Mouse (Mus musculus) ES-CJ7 (cell line): ENCODE results near the gene Ddx6.
"Not testable (repeated sequence)": the region's sequence is repeated elsewhere in the genome, so short reads cannot be mapped to it uniquely, and the experiment has no call there.

Source experiments
- DNase-seq: peaks from one replicate; pipeline ENCODE4 v3.0.0; 2011; ENCODE audit warnings: low read depth, low spot score

The Ddx6 gene

DNA sequence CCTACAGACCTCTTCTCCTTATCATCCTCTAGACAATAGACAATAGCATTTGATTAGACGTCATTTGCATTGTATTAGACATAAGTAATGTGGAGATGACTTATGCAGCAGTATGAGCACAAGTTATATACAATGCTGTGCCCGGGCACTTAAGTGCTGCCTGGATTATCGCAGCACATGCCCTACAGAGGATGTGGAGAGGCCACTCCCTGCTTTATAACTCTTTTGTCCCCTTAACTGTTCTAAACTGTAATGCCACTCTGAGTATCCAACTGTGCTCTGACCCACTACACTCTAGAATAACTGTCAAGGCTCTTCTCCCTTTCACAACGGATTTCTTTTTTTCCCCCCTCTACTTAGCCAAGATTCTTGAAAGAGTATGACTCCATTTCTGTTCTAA is 10.8 kb upstream of the Ddx6 start:
- peak; percentile 50 for DNase-seq

DNA sequence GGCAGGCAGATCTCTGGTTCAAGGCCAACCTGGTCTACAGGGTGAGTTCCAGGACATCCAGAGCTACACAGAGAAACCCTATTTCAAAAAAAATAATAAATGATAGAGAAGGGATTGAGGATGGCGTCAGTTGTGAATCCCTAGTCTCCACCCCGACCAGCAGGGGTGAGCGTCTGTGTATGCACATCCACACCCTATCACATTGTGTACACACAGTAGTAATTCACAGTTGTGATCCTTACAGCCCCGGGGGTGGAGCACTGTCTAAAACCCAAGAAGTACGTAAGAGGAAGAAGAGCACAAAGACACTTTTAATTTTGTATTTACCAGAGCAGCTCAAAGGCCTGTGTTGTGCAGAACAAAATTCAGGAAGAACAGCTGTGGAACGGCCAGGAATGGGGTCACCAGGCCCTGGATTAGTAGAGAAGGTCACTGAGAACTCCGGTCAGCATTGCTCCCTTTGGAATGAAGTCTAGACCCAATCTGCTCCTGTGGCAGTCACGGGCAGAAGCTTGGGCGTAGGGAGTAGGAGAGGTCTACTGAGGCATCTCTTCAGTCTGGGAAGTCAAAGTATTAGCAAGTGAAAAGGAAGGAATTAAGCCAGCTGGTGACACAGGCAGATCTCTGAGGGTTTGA is 9.7 kb upstream of the Ddx6 start:
- peak; percentile 88 for DNase-seq

DNA sequence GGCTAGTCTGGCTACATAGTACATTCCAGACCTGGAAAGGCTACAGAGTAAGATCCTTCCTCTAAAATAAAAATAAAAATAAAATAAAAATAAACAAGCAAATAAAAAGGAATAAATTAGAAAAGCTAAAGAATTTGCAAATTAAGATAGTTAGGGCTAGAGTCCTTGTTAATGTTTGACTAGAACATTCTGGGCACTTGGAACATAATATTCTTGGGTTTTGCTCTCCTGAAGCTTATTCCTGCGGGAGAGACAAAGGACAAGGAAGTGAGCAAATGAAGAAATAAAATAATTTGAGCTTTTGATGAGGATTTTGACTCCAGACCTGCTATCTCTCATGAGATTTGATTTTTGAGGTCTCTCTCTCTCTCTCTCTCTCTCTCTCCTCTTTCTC is 9.2 kb upstream of the Ddx6 start:
- DNase-seq, result no peak

DNA sequence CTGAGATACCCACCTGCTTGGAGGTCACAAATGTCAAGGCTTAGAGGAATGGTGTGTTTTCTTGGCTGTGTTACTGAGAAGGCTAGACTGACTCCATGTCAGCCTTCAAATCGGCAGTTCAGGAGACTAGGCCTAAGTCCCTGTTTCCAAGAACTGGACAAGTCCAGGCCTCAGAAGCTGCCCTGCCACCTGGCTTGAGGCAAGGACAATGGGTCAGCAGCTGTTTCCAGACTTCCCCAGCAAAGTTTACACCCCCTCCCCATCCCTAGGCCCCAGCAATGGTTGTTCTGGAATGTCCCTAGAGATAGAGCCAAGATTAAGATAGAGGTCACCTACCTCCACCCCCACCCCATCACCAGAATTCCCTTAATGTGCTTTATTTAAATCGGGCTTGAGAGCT is 7.0 kb upstream of the Ddx6 start:
- DNase-seq, result no peak

DNA sequence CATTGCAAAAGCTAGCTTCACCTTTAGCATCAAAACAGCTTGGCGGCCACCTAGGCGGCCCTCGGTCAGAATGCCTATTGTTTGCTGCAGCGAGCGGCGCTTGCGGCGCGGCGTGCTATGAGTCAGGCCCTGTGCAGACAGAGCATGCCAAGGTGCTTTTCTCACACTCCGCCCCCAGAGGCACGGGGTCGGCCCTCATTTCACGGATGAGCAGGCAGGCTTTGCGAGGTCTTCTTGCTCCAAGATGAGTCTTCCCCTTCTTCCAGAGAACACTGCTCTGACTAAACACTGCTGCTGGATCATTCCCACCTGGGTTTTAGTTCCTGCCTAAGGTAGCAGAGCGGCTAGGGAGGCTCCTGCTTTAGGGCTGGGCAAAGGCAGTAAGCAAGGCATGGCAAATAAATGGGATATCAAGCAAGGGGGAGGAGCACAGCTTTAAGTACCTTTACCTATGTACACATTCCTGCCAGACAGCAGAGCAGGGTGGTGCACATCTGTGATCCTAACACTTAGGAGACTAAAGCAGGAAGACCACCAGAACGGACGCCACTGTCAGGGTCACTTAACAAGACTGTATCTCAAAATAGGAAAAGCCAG is 5.7 kb upstream of the Ddx6 start:
- peak; percentile 78 for DNase-seq

DNA sequence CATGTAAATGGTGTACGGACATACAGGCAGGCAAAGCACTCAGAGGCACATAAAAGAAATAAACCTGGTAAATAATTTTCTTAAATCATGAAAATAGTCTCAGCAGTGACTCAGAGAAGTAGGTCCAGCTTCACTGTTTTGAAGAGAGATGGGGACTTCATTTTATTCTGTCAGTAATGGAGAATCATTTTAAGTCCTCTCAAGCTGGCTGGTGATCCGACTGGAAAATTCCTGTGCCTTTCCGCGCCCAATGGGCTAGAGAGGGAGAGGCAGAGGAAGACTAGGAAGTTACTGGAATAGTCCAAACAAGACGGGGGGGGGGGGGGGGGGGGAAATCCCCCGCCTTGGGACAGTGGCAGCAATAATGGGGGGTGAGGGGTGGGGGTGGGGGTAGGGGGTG is 5.1 kb upstream of the Ddx6 start:
- no peak for DNase-seq

DNA sequence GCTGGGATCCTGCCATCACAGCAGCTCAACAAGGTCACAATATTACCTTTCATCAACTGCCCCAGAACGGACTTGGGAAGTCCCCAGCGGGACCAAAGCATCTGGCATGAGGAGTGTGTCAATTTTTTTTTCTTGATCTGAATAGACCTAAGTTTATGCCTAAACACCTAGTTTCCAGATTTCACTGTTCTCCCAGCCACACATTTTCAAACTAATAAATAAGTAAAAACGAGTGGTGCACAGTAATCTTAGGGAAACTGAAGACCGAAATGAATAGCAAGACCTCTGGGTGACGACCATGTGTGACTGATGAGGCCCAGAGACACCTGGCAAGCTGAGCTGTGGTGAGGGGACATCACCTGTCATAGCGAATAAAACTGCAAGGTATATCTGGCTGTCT is 3.9 kb upstream of the Ddx6 start:
- DNase-seq, result no peak

DNA sequence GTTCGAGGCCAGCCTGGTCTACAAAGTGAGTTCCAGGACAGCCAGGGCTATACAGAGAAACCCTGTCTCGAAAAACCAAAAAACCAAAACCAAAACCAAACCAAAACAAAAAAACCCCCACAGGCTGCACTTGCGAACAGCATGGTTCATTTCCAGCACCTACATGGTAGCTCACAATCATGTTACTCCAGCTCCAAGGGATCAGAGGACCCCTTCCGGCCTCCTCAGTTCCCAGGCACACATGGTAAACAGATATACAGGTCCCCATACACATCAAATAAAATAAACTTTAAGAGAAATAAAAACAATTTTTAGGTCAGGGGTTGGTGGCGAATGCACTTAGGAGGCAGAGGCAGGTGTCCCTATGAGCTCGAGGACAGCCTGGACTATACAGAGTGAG is 1.9 kb upstream of the Ddx6 start:
- DNase-seq, result no peak

DNA sequence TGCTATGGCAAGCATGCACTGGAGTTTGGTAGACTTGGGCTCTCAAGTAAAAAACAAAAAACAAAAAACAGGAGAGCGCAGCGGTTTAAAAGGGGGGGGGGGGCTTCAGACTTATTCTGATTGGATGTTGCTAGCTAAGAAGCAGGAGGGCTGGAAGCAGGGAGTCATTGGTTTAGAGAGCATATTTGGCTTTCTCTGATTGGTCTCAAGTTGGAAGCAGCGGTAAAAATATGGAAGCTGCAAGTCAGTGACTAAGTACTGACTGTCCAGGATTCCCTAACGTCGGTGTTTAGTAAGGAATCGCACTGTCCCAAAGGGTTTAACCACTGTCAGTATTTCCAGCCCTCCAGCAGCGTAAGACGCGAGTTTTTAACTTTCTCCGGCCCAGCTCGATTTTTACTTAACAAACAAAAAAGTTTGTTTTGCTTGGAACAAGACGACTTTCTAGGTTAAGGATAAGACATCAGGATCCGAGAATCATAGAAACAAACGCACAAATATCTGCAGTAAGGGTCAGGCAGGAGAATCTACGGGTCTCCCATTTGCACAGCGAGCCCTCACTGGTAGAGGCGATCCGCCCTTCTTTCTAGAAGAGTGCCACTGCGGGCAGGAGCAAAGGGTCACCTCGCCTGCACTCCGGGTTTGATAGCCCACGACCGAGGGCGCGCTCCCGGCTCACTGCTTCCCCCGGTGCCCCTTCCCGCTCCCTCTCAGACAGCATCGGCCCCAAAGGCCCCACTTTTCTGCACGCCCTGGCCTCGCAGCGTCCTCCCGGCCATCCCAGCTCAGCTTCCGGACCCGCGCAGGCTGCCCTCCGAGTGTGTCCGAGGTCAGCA is 1.0 kb upstream of the Ddx6 start:
- DNase-seq, result peak; percentile 82

DNA sequence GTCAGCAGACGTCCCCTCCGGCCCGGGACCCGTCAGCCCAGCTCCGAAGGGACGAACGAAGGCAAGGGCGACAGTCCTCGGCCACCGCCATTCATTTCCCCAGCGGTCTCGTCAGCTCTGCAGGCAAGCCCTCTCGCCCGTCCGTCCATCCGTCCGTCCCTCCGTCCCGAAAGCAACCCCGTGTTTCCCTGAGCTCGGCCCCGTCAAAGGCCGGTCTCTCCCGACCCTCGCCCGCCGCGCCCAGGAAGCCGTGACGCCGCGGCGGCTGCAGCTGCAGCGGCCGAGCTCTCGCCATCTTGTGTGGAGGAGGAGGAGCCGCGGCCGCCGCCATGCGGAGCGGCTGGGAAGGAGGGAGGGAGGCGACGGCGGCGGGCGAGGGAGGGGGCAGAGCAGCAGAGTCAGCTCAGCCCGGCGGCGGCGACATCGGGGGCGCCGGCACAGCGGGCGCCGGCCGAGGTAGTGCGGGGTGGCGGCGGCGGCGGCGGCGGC is 358 bp upstream of the Ddx6 start:
- no peak for DNase-seq

DNA sequence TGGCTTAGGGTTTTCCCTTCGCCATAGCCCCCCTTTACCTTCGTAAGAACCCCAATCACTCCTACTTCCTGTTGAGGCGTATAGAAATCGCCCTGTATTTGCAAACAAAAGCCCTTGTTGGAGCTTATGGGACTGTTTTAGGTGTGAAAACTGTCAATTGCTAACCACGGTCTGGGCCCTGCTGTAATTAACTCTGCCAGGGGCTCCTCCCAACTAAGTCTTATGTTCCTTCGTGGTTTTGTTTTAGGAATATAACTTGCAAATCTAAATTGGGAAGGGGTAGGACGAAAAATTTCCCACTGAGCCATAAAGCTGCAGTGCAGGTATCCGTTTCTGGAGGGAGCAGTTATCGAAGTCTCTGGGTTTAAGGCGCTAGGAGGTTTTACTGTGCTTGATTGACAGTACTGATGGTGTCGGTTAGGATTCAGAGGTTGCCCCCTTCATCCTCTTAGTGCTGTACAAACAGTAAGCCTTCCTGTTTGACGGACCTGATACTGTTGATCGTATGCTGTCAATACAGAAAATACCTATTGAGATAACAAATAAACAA is 999 bp downstream of the Ddx6 start:
- DNase-seq, result peak; percentile 54

DNA sequence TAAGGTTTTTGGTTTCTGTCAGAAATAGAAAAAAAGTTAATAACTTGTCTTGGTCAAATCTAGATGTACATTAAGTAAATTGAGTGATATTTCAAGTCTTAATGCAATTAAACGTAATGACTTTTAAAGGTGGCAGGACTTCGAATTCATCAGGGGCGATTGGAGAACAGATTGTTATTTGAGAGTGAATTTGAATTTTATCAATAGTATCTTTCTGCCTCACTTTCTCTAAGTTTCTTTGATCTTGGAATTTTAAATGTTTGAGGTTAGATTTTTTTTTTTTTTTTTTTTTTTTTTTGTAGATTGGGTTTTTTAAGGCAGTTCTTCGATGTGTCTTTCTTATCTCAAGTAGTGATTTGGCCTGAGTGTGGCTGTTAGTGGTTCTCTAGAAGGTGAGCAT is 2.0 kb downstream of the Ddx6 start:
- DNase-seq, result no peak

DNA sequence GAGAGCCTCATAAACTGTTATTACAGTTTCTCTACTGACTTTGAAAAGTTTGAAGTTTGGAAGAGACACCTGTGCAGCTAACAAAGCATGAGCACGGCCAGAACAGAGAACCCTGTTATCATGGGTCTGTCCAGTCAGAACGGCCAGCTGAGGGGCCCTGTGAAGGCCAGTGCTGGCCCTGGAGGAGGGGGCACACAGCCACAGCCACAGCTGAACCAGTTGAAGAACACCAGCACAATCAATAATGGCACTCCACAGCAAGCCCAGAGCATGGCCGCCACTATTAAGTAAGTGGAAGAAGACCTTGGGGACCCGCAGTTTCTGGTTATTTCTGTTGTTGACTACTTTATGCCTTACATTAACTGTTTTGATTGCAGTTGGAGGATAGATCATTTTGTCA is 2.6 kb downstream of the Ddx6 start:
- no peak for DNase-seq

DNA sequence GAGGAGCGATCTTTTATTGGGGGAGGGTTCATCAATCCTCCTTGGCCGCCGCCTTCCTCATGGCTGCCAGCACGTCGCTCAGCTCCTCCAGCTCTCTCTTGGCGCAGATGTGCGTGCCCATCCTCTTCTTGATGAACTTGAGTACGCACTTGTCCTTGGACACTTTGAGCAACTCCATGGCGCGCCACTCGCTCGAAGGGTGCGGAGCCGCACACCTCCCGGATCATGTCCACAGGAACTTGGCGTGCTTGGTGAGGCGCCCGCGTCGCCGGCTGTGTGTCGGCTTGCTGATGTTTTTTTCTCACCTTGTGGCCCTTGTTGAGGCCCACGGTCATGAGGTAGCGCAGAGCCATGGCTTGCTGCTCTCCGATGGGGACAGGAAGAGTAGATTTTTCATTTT is 5.7 kb downstream of the Ddx6 start:
- DNase-seq, result peak; percentile 59

DNA sequence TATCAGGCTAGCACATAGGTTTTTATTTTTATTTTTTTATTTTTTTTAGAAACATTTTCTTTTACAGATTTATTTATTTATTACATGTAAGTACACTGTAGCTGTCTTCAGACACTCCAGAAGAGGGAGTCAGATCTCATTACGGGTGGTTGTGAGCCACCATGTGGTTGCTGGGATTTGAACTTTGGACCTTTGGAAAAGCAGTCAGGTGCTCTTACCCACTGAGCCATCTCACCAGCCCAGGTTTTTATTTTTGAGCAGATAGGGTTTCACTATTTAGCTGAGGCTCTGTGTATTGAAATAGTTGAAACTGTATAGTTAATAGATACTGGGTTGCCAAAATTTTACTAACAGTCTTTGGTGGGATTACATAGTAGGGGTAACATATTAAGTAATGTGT is 8.4 kb downstream of the Ddx6 start:
- DNase-seq, result not testable (repeated sequence)

DNA sequence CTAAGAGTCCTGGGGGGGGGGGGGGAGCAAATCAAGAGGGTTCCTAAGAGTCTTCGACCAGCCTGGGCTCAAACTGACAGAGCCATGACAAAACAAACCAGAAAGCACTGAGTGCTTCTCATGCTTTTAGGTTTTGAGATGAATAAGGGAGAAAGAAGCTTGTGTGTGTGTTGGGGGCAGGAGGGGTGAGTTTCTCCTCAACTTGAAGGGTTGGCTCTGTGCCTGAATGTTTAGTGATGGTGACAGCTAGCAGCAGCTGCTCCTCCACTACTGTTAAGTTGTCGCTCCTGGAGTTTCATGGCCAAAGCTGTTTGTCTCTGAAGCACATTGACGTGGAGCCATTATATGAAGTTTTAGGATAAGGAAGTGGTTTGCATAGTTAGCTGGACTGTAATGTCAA is 16.4 kb downstream of the Ddx6 start:
- DNase-seq, result no peak

DNA sequence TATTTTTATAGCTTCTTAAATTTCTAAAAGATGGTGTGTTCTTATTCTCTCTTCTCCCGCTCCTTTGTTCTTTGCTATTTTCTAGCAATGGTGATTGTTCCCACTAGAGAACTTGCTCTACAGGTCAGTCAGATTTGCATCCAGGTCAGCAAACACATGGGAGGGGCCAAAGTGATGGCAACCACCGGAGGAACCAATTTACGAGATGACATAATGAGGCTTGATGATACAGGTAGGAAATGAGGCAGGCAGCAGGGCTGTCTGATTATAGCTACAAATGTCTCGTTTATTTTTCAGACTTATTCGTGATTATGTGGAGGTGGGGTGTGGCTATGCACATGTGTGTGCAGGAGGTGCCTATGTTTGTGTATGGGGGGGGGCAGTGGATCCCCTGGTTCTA is 19.7 kb downstream of the Ddx6 start:
- no peak for DNase-seq

DNA sequence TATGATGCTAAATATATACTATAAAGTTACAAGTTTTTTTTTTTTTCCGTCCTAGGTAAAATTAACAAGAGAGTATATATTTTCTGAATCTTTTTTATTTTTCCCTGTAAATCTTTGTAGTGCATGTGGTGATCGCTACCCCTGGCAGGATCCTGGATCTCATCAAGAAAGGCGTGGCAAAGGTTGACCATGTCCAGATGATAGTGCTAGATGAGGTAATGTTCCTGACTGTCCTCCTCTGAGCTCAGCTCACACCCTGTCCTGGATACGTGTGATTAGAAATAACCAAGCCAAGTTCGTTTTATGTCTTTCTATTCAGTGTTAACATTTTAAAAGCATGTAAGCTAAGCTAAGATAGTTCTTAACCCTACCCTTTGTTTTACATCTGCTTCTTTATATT is 21.6 kb downstream of the Ddx6 start:
- no peak for DNase-seq

DNA sequence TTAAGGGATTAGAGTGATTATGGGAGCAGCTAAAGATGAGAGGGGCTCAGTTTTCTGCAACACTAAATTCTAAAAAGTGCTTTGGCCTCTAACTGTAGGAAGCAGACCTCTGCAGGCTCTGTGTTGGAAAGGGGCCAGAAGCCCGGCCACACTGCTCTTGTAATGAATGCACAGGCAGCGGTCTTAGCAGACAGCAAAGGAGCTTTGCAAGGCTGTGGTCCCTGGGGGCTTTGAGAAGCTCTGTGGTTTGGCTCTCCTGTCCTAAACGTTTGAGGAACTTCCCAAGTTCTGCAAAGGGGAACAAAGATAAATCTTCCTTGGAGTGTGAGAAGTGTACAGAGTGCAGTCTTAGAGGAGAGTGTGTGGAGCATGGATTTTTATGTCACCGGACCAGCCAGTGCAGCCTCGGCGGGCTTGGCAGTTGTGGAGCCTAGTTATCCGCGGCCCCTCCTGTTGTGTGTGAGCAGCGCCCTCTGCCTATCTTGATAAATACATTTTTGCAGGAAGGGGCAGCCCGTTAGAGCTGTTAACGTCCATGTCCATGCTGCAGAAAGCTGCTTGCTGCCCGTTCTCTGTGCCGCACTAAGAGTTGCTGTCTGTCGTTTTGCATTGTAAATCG is 33.0 kb downstream of the Ddx6 start:
- peak; percentile 32 for DNase-seq

DNA sequence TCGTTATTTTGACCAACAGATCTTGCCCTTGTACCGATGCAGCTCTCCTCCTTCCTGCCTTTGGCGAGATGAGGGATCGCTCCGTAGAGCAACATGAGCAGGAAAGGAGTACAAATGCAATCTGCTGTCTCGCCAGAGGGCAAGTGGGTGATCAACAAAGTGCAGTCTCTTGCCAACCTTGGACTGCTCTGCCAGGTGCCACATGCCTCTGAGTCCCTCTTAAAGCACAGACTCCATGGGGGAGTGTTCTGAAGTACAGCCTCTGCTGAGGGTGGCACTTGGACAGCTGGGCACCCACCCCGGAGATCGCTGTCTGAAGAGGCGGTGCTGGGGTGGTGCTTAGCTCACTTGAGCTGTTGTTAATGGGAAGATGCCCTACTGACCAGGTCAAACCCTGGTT is 34.0 kb downstream of the Ddx6 start:
- DNase-seq, result not testable (repeated sequence)

DNA sequence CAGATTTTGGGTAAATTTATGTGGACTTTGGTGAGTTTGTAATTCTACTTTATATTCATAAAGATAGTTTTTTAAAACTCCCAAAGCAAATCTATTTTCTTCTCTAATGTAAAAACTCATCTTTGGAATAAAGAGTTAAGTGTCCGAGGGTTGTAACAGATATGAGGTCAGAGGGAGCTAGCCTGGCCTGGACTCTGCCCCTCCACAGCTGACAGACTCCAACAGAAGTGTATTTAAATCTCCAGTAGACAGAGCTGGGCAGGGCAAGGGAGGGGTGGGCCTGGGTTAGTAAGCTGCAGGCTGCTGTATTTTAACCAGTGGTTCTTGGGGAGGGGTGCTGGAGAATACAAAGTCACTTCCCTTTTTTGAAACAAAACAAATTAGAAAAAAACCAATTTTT is 35.3 kb downstream of the Ddx6 start:
- not testable (repeated sequence) for DNase-seq
